Mouse (Mus musculus) spleen, adult 2 months (tissue): ENCODE data around the gene Cpt1c. TPM values are rescaled to one million over a fixed set of nuclear protein-coding genes. Genes with fewer than 3 reads are reported as not detected.

Source experiments
- DNase-seq, 2 experiments: peaks; one replicate each; pipeline versions ENCODE4 v3.0.0 to v3.0.0-alpha.2; 2012 to 2021; ENCODE audit warnings: low spot score in 2 of 2, low read depth in 1 of 2
- H3K27ac ChIP-seq: fragments of 200-500 bp; 2 replicates; pipeline ENCODE4 v1.5.1; 2012; ENCODE audit warnings: low read length, inconsistent platforms; ENCODE audit not compliant: insufficient read depth
- H3K27me3 ChIP-seq: fragments of 200-500 bp; 2 replicates; pipeline ENCODE4 v1.6.1; 2012; ENCODE audit warnings: mild to moderate bottlenecking, moderate library complexity, low read length, inconsistent platforms; ENCODE audit not compliant: control insufficient read depth, insufficient read depth
- H3K36me3 ChIP-seq: fragments of 200-500 bp; 2 replicates; pipeline ENCODE4 v1.6.1; 2012; ENCODE audit warnings: mild to moderate bottlenecking, low read length, inconsistent platforms; ENCODE audit not compliant: control insufficient read depth, insufficient read depth
- H3K4me1 ChIP-seq: fragments of 200-500 bp; 2 replicates; pipeline ENCODE4 v1.6.1; 2011; ENCODE audit warnings: inconsistent platforms; ENCODE audit not compliant: control insufficient read depth, insufficient read depth, insufficient read length
- H3K4me3 ChIP-seq: fragments of 200-500 bp; 2 replicates; pipeline ENCODE4 v1.5.1; 2011; ENCODE audit warnings: mild to moderate bottlenecking, inconsistent platforms; ENCODE audit not compliant: insufficient read depth, insufficient read length; ENCODE audit errors: extremely low read depth
- CTCF ChIP-seq: fragments of 200-500 bp; IDR thresholded peaks from 2 replicates; pipeline ENCODE4 v1.5.1; 2011; ENCODE audit warnings: mild to moderate bottlenecking, inconsistent platforms; ENCODE audit not compliant: insufficient read depth, insufficient read length, insufficient replicate concordance; ENCODE audit errors: extremely low read depth
- POLR2A ChIP-seq: fragments of 200-500 bp; IDR thresholded peaks from 2 replicates; pipeline ENCODE4 v1.6.1; 2011; ENCODE audit warnings: low read depth, low read length, inconsistent platforms
- whole genome bisulfite sequencing: fragments of 180-500 bp; shearing (Covaris S2); methylation state at CpG from one replicate; pipeline ENCODE4 v1.1.7; 2018; 5-methylcytosine and 5-hydroxymethylcytosine counted together
- polyA plus RNA-seq: library from polyadenylated mRNA; depleted of rRNA; stranded (reverse); fragments of >200 nt; gene quantifications from 2 replicates; pipeline ENCODE4 v1.2.3, GENCODE M21; 2012

Gene Cpt1c
- polyA plus RNA-seq, 1 experiment, result 6.1 TPM

- H3K4me3 ChIP-seq, result no peak overlapping the region
- 96% methylated on average over 30 of the region's 30 CpGs for WGBS
- no peaks in the 10 kb centered on the region for H3K4me1 ChIP-seq
- no peak overlapping the region for H3K27ac ChIP-seq
- peaks cover 53% of the 10 kb centered on the region for H3K36me3 ChIP-seq
- H3K27me3 ChIP-seq, result no peaks in the 10 kb centered on the region
- DNase-seq, result no peak
- TF ChIP-seq POLR2A (no peak), CTCF (no peak)
Measured at GRCm38 (mm10) chr7:45007846-45008245, 33.2 kb upstream of the Cpt1c start.

GRCm38 (mm10) chr7:45007141-45007540 is 32.5 kb upstream of the Cpt1c start:
- H3K4me1 ChIP-seq, result no peaks in the 10 kb centered on the region
- TF ChIP-seq POLR2A, result no peak
- TF ChIP-seq CTCF, result no peak
- H3K4me3 ChIP-seq, result no peak overlapping the region
- no peak overlapping the region for H3K27ac ChIP-seq
- no peak for DNase-seq
- no peaks in the 10 kb centered on the region for H3K27me3 ChIP-seq
- WGBS, result 97% methylated on average over 29 of the region's 29 CpGs
- peaks cover 57% of the 10 kb centered on the region for H3K36me3 ChIP-seq

GRCm38 (mm10) chr7:45006503-45006902 is 31.9 kb upstream of the Cpt1c start:
- Histone ChIP-seq H3K4me3 (no peak overlapping the region), H3K27ac (no peak overlapping the region), H3K4me1 (no peaks in the 10 kb centered on the region), H3K36me3 (peaks cover 57% of the 10 kb centered on the region), H3K27me3 (no peaks in the 10 kb centered on the region)
- TF ChIP-seq CTCF, result no peak
- no peak for TF ChIP-seq POLR2A
- 90% methylated on average over 12 of the region's 12 CpGs for WGBS
- no peak for DNase-seq

- TF ChIP-seq CTCF (no peak), POLR2A (no peak)
- Histone ChIP-seq H3K27me3 (no peaks in the 10 kb centered on the region), H3K27ac (no peak overlapping the region), H3K36me3 (peaks cover 62% of the 10 kb centered on the region), H3K4me1 (0 out of 2 replicates have a peak, but pooled peaks cover 2% of the 10 kb centered on the region), H3K4me3 (no peak overlapping the region)
- WGBS, result 85% methylated on average over 6 of the region's 6 CpGs
- no peak for DNase-seq
Measured at GRCm38 (mm10) chr7:45005321-45005992, 30.8 kb upstream of the Cpt1c start.

- no peak for TF ChIP-seq POLR2A
- Histone ChIP-seq H3K4me3 (no peak overlapping the region), H3K4me1 (0 out of 2 replicates have a peak, but pooled peaks cover 2% of the 10 kb centered on the region), H3K27ac (no peak overlapping the region), H3K27me3 (no peaks in the 10 kb centered on the region), H3K36me3 (peaks cover 70% of the 10 kb centered on the region)
- WGBS, result 50% methylated on average over 3 of the region's 3 CpGs
- DNase-seq, result no peak
Measured at GRCm38 (mm10) chr7:45004546-45004945, 29.9 kb upstream of the Cpt1c start.

- TF ChIP-seq POLR2A (no peak), CTCF (no peak)
- H3K36me3 ChIP-seq, result peaks cover 58% of the 10 kb centered on the region
- no peak for DNase-seq
- no peak overlapping the region for H3K27ac ChIP-seq
- H3K4me3 ChIP-seq, result no peak overlapping the region
- WGBS, result 82% methylated on average over 7 of the region's 7 CpGs
- no peaks in the 10 kb centered on the region for H3K27me3 ChIP-seq
- peaks cover 7% of the 10 kb centered on the region; the same call in 1 of the 2 replicates for H3K4me1 ChIP-seq
Measured at GRCm38 (mm10) chr7:45002440-45002839, 27.8 kb upstream of the Cpt1c start.

GRCm38 (mm10) chr7:45000539-45001114 is 26.0 kb upstream of the Cpt1c start:
- 90% methylated on average over 21 of the region's 21 CpGs for WGBS
- Histone ChIP-seq H3K36me3 (peaks cover 42% of the 10 kb centered on the region), H3K27me3 (no peaks in the 10 kb centered on the region), H3K4me1 (peaks cover 17% of the 10 kb centered on the region; the same call in 1 of the 2 replicates), H3K27ac (no peak overlapping the region), H3K4me3 (no peak overlapping the region)
- DNase-seq, result no peak
- TF ChIP-seq POLR2A, result no peak
- no peak for TF ChIP-seq CTCF
